Mouse (Mus musculus) embryonic facial prominence, embryonic 11.5 days (tissue): ENCODE results near the gene Tmem245. TPM values are rescaled to one million over a fixed set of nuclear protein-coding genes. Genes with fewer than 3 reads are reported as not detected.

Source experiments
- ATAC-seq: fragments of 200-750 bp; cut with Nextera tagmentation; replicated peaks from 2 replicates; pipeline ENCODE4 v1.8.0; 2017; ENCODE audit warnings: low read depth; ENCODE audit not compliant: insufficient number of reproducible peaks, low FRiP score, low TSS enrichment
- DNase-seq: peaks from one replicate; pipeline ENCODE4 v3.0.0-alpha.2; 2015; ENCODE audit warnings: low spot score
- H3K27ac ChIP-seq: fragments of 300-500 bp; sonication (generic); replicated peaks from 2 replicates; pipeline ENCODE4 v1.5.1; 2014; ENCODE audit warnings: mild to moderate bottlenecking, low read depth, low read length, control low read depth
- H3K27me3 ChIP-seq: fragments of 300-500 bp; sonication (generic); 2 replicates; pipeline ENCODE4 v1.6.1; 2014; ENCODE audit warnings: mild to moderate bottlenecking, low read length, moderate library complexity, mixed read lengths; ENCODE audit not compliant: control insufficient read depth, insufficient read depth
- H3K36me3 ChIP-seq: fragments of 300-500 bp; sonication (generic); replicated peaks from 2 replicates; pipeline ENCODE4 v1.6.1; 2014; ENCODE audit warnings: low read depth, mild to moderate bottlenecking, low read length, moderate library complexity, mixed read lengths; ENCODE audit not compliant: control insufficient read depth, insufficient read depth
- H3K4me1 ChIP-seq: fragments of 300-500 bp; sonication (generic); 2 replicates; pipeline ENCODE4 v1.6.1; 2014; ENCODE audit warnings: low read length, mixed read lengths; ENCODE audit not compliant: control insufficient read depth, insufficient read depth
- H3K4me2 ChIP-seq: fragments of 300-500 bp; sonication (generic); 2 replicates; pipeline ENCODE4 v1.6.1; 2014; ENCODE audit warnings: low read depth, mild to moderate bottlenecking, control low read depth, low read length, moderate library complexity
- H3K4me3 ChIP-seq: fragments of 300-500 bp; sonication (generic); 2 replicates; pipeline ENCODE4 v1.5.1; 2014; ENCODE audit warnings: low read depth, low read length, control low read depth
- H3K9ac ChIP-seq: fragments of 300-500 bp; sonication (generic); replicated peaks from 2 replicates; pipeline ENCODE4 v1.6.1; 2014; ENCODE audit warnings: mild to moderate bottlenecking, control low read depth, low read length
- H3K9me3 ChIP-seq: fragments of 300-500 bp; sonication (generic); replicated peaks from 2 replicates; pipeline ENCODE4 v1.6.1; 2016; ENCODE audit warnings: mild to moderate bottlenecking, low read length, inconsistent platforms, mixed read lengths; ENCODE audit not compliant: control insufficient read depth
- WGBS: fragments of 180-500 bp; shearing (Covaris S2); extraction: QIAGEN DNeasy Blood & Tissue Kit; methylation state at CpG from one replicate; pipeline ENCODE4 v1.1.7; 2014; 5-methylcytosine and 5-hydroxymethylcytosine counted together
- polyA plus RNA-seq: library from polyadenylated mRNA; unstranded; fragments of >200 nt; fragmentation: Nextera tagmentation; extraction: Ambion mirVana; gene quantifications from 2 replicates; pipeline ENCODE4 v1.2.1, GENCODE M21; 2014

Gene Tmem245
- polyA plus RNA-seq, 1 experiment from 2014 or later, result 5.4 TPM

DNA sequence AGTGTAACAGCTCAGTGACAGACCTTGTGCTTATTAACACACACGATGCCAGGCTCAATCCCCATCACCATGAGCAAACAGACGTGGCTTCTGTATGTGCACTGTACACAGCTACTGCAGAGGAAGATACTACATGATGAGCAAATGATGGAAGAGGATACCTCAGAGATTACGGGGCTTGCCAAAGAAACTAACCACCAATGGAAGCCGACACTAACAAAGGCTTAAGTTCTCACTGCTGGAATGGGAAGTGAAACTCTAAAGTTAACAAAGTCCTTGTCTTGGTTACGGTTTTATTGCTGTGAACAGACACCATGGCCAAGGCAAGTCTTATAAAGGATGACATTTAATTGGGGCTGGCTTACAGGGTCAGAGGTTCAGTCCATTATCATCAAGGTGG, 41.7 kb downstream of the Tmem245 start:
- Histone ChIP-seq H3K27me3 (no peaks in the 10 kb centered on the region), H3K4me3 (no peak overlapping the region), H3K4me1 (no peaks in the 10 kb centered on the region), H3K36me3 (peaks cover 5% of the 10 kb centered on the region), H3K9me3 (no peaks in the 10 kb centered on the region), H3K27ac (no peak overlapping the region), H3K9ac (no peak overlapping the region), H3K4me2 (no peak overlapping the region)
- no peak for ATAC-seq
- 90% methylated on average over 5 of the region's 5 CpGs for WGBS
- no peak for DNase-seq

GRCm38 (mm10) chr4:56901671-56902070, 45.6 kb downstream of the Tmem245 start:
- WGBS, result 83% methylated on average over 2 of the region's 2 CpGs
- no peaks in the 10 kb centered on the region for H3K9me3 ChIP-seq
- H3K27me3 ChIP-seq, result no peaks in the 10 kb centered on the region
- H3K9ac ChIP-seq, result no peak overlapping the region
- peaks cover 6% of the 10 kb centered on the region for H3K36me3 ChIP-seq
- H3K4me1 ChIP-seq, result no peaks in the 10 kb centered on the region
- H3K4me2 ChIP-seq, result no peak overlapping the region
- no peak overlapping the region for H3K4me3 ChIP-seq
- no peak for DNase-seq
- H3K27ac ChIP-seq, result no peak overlapping the region
- ATAC-seq, result no peak

- Histone ChIP-seq H3K27me3 (no peaks in the 10 kb centered on the region), H3K9me3 (no peaks in the 10 kb centered on the region), H3K36me3 (peaks cover 10% of the 10 kb centered on the region), H3K4me3 (no peak overlapping the region), H3K4me2 (no peak overlapping the region), H3K9ac (no peak overlapping the region), H3K4me1 (no peaks in the 10 kb centered on the region), H3K27ac (no peak overlapping the region)
- WGBS, result 87% methylated on average over 8 of the region's 8 CpGs
- DNase-seq (no peak), ATAC-seq (no peak)
Measured at GRCm38 (mm10) chr4:56899216-56899615, 48.0 kb downstream of the Tmem245 start.

- Histone ChIP-seq H3K27ac (no peak overlapping the region), H3K4me2 (no peak overlapping the region), H3K36me3 (peaks cover 10% of the 10 kb centered on the region), H3K4me1 (no peaks in the 10 kb centered on the region), H3K9ac (no peak overlapping the region), H3K4me3 (no peak overlapping the region), H3K27me3 (no peaks in the 10 kb centered on the region), H3K9me3 (no peaks in the 10 kb centered on the region)
- 84% methylated on average over 3 of the region's 3 CpGs for WGBS
- ATAC-seq (no peak), DNase-seq (no peak)
Measured at GRCm38 (mm10) chr4:56897511-56897910, 49.7 kb downstream of the Tmem245 start.

DNA sequence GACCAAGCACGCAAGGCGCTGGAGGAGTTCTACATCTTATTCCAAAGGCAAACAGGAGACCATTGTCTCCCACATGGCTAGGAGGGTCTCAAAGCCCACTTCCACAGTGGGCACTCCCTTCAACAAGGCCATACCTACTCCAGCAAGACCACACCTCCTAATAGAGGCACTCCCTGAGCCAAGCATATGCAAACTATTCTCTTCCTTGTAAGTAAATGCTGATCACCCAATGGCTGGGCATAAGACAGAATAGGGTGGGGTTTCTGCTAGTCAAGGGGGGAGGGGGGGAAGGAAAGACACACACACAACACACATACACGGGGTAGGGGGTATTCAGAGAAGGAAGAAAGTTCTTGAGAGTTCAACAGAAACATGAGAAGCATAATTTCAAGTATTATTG, 53.0 kb downstream of the Tmem245 start:
- Histone ChIP-seq H3K4me1 (no peaks in the 10 kb centered on the region), H3K27ac (no peak overlapping the region), H3K4me2 (no peak overlapping the region), H3K36me3 (peaks cover 8% of the 10 kb centered on the region), H3K4me3 (no peak overlapping the region), H3K27me3 (no peaks in the 10 kb centered on the region), H3K9me3 (no peaks in the 10 kb centered on the region), H3K9ac (no peak overlapping the region)
- DNase-seq (no peak), ATAC-seq (no peak)
- 91% methylated on average over 3 of the region's 3 CpGs for WGBS

GRCm38 (mm10) chr4:56892501-56893115, 54.6 kb downstream of the Tmem245 start:
- no peak overlapping the region for H3K9ac ChIP-seq
- H3K9me3 ChIP-seq, result no peaks in the 10 kb centered on the region
- H3K27me3 ChIP-seq, result no peaks in the 10 kb centered on the region
- ATAC-seq, result no peak
- H3K27ac ChIP-seq, result no peak overlapping the region
- peaks cover 7% of the 10 kb centered on the region for H3K36me3 ChIP-seq
- no peak overlapping the region for H3K4me3 ChIP-seq
- 85% methylated on average over 6 of the region's 6 CpGs for WGBS
- H3K4me2 ChIP-seq, result no peak overlapping the region
- H3K4me1 ChIP-seq, result no peaks in the 10 kb centered on the region
- no peak for DNase-seq

GRCm38 (mm10) chr4:56888483-56888882, 58.8 kb downstream of the Tmem245 start:
- H3K36me3 ChIP-seq, result peaks cover 3% of the 10 kb centered on the region
- ATAC-seq (no peak), DNase-seq (no peak)
- no peaks in the 10 kb centered on the region for H3K27me3 ChIP-seq
- H3K4me1 ChIP-seq, result no peaks in the 10 kb centered on the region
- H3K9ac ChIP-seq, result no peak overlapping the region
- no peak overlapping the region for H3K4me3 ChIP-seq
- no peaks in the 10 kb centered on the region for H3K9me3 ChIP-seq
- WGBS, result 84% methylated on average over 5 of the region's 5 CpGs
- no peak overlapping the region for H3K4me2 ChIP-seq
- H3K27ac ChIP-seq, result no peak overlapping the region

GRCm38 (mm10) chr4:56886286-56886979, 60.8 kb downstream of the Tmem245 start:
- no peak for ATAC-seq
- Histone ChIP-seq H3K4me2 (no peak overlapping the region), H3K4me1 (no peaks in the 10 kb centered on the region), H3K9ac (no peak overlapping the region), H3K27ac (no peak overlapping the region), H3K27me3 (no peaks in the 10 kb centered on the region), H3K36me3 (peaks cover 3% of the 10 kb centered on the region), H3K4me3 (no peak overlapping the region), H3K9me3 (no peaks in the 10 kb centered on the region)
- no peak for DNase-seq
- WGBS, result 95% methylated on average over 6 of the region's 6 CpGs
